Mouse (Mus musculus) kidney, adult 9 months (tissue): Measurements from ENCODE around the gene Peli2.
"Not testable (repeated sequence)": the region's sequence is repeated elsewhere in the genome, so short reads cannot be mapped to it uniquely, and the experiment has no call there.

Source experiments
- DNase-seq: peaks from one replicate; pipeline ENCODE4 v3.0.0; 2022

Gene Peli2

DNA sequence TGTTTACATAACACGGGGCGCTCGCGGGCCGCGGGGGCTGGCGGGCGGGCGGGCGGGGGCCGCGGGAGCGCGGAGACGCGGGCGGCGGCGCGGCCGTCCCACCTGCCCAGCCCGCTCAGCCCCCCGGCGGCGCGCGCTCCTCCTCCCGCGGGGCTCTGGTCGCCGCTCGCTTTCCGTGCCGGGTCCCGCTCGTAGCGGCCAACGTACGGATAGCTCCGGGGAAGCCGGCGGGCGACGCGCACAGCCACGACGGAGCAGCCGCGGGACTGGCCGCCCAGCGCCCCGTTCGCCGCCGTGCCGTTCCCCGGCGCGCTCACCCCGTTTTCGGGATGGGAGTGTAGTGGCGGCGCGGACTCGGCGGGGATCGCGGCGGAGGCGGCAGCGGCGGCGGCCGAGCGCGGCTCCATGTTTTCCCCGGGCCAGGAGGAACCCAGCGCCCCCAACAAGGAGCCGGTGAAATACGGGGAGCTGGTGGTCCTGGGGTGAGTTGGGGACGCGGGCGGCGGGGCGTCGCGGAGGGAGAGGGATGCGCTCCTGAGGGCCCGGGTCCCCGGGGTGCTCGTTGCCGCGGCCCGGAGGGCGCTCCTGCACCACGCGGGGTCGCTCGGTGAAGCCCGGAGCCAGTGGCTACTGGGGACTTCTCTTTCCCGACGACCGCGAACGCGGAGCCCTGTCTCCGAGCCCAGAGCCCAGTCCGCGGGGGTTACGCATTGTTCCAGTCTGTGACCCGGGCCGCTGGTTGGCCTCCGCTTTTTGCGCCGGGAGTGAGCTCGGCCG, at the start of gene Peli2:
Gene Peli2 (plus strand): TSS at position 72 of the 777 bp plus-strand sequence.
- DNase-seq: peak; percentile 72

DNA sequence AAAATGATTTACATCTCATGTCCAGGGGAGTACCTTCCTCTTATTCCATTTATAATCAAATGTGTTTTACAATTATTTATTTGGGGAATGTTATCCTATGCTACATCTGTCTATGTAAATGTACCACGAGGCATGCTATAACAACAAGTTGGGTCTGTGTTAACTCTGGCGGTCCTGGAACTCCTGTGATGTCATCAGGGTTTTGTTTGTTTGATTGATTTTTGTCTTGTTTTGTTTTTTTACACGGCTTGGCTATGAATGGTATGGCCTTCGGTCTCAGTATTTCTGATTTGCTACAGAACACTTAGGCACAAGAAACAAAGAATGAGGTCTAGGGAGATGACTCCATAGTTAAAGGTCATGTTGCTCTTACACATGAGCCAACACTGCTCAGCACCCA, 48.5 kb upstream of the Peli2 start:
- DNase-seq: no peak

DNA sequence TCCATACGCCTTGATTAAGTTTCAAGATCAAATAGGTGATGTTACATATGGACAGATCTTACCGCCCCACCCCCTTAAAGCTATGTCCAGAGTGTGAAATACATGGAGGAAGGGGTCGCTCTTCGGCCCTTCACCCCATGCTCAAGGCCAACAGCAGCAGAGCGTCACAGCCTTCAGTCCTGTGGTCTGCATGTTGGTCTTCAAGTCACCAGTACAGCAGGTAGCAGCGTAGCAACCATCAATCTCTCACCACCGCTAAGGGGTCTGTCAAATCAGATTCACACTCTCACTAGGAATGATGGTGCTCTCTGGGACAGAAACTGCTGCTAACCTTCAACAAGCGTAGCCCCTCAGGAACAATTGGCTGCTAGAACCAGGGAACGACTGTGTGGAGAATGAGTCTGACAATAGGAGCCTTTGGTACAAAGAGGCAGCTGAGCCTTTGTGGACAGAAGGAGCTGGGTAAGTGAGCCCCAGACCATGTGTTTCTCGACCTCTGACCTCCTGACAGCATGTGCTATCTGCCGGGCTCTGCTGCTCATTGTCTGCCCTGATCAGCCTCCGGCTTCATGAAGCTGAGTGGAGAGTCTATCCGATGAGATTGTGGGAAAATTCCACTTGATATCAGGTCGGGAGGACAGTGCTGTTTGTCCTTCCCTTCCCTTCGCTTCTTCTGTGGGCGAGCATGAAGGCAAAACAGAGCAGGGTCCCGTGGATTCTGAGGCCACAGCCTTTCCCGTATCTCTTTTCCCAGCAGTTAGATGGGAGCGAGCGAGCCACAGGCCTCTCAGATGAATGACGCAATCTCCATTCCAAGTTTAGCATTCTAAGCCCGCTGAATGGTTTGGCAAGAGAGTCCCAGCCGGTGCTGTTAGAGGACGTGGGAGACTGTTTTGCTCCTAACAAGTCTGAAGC, 47.1 kb upstream of the Peli2 start:
- DNase-seq: no peak

DNA sequence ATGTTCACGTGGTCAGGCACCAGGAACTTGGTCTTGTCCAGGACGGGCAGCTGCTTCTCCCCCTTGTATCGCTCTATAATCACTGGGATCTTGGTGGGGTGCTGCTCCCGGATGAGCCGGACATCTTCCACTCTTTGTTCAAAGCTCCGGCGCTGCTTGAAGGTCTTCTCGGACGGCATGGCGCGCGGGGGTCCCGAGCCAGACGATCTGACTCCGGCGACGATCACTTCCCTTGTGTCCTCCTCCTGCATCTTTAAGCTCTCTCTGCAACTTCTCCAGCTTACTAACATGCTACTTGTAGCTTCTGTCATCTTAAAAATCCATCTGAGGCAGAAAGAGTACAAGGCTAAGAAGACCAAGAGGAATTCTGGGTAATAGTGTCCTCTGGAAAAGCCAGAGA, 41.0 kb upstream of the Peli2 start:
- DNase-seq: not testable (repeated sequence)

DNA sequence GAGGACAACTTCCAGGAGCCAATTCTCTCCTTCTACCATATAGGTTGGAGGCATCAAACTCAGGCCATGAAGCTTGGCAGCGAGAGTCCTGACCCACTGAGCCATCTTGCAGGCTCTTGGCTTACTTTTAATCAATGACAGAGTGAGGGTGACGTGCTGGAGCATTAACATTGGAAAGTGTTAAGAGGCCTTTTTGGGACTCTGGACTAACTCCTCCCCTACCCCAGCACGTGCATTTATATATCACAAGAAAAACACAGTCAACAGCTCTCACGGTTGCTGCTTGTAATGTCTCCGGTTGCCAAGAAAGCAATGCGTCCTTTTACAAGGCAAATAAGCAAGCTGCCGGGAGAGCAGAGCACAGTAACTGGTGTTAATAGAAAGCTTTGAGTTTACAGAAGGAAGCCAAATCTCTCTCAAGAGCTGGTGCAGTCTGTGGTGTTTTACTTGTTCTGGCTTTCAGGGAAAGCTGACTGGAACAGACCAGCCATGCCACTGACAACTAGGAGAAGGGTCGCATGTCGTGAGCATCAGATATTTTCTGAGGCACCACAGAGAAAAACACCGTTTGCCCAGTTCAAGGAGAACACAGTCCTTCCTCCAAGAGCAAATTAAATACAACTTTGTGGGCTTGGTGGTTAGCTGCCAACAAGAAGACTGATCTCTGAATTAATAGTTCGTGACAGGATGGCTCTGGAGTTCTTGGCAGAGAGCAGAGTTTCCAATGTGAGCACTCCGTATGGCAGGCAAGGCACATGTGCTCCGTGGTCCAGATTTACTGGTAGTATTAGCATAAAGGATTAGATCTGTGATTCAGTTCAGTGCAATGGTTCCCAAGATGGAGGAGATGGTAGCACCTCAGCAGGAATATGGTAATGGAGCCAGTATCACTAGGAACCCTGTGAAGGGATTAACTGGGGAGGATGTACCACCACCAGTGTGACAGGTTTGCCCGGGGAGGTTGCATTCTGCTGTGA, 36.5 kb upstream of the Peli2 start:
- DNase-seq: peak; percentile 20

DNA sequence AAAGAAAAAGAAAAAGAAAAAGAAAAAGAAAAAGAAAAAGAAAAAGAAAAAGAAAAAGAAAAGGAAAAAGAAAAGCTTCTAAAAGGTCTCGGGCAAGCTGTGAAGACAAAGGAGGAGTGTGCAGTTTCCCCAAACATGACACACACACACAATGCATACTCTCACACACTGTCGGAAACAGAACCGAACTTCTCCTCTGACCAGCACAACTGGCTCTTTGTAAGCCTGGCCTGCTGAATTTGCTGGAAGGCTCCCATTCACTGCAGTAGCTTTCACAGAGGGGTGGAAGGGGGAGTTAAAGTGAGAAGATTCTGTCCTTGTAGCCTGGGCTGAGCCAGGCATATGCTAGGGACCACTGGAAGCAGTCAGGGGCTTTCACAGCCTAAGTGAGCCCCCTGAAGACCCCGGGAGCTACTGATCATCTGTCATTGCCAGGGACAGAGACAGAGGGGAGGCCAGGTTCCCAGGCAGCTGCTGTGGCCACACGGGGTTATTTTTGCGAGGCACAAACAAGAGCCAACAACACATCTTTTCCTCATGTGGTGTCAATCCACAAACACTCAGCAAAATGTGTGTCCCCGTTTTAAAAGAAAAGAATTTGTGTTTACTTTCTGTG, 33.8 kb upstream of the Peli2 start:
- no peak for DNase-seq

DNA sequence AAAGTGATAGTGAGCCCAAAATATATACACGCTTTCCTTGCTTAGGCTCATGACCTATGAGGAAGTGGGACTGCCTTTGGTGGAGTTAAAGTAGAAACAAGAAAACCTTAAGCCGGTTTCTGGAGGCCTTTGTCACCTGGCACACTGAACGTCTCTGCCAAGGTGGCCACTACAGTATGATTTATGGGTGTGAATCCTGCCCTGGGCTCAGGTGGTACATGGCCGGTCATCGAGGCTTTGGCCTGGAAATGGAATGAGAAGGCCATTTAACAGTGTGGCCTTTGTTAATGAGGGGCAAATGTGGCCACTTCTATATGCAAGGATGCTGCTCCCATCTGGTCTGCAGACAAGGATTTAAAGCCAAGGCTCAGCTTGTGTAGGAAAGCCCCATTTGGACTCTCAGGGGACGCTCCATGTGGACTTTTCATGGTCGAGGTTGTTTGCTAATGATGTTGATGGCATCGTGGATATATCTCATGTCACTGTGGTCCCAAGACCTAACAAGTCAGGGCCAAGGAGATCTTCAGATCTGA, 33.3 kb upstream of the Peli2 start:
- DNase-seq: no peak

DNA sequence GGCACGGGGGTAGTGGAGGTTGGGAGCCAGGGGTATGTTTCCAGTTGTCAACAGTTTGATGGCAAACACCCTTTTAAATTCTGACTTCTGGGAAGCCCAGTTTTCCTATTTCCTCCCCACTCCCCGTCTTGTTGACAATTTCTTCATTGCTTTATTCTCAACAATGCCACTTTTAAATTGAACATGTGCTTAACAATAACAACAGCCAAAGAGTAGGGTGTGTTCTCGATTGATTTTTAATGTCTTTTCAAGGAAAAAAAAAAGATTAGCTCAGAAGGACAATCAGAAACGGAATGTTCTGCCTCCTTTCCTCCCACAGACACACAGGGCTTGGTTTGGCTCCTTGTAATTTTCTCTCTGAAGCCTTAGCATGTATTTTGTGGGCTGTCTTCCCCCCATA, 30.2 kb upstream of the Peli2 start:
- no peak for DNase-seq

DNA sequence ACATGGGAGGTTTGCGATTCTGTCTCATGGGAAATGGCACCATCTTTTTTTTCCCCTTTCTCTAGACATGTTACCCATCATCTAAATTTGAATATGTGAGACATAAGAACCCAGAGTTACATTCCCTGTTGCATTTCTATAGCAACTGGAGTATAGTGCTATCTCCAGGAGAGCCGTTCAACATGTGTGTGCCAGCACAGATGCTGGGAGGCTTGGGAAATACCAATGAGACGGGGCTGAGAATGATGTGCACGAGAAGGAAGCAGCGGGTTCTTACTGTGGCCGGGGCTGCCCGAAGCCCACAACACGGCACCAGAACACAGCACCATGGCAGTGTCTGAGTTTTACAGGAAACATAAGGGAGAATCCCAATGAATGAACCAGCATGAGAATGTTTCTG, 29.5 kb upstream of the Peli2 start:
- DNase-seq: no peak

DNA sequence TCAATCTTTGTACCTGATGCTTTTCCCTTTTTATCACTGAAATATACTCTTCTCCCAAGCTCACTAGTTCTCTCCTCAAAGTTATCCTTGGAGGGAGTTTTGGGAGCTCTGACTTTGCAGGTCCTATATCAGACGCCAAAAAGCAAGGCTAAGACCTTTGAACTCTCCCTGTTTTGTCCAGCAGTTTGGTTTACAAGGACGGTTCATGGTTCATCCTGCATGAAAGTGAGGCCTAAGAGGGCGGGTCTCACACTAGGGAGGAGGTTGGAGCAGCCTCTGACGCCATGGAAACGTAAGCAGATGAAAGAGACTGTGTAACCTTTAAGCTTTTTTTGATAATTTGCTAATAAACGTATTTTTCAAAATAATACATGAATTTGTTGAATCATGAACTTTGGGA, 22.4 kb upstream of the Peli2 start:
- peak; percentile 52 for DNase-seq

DNA sequence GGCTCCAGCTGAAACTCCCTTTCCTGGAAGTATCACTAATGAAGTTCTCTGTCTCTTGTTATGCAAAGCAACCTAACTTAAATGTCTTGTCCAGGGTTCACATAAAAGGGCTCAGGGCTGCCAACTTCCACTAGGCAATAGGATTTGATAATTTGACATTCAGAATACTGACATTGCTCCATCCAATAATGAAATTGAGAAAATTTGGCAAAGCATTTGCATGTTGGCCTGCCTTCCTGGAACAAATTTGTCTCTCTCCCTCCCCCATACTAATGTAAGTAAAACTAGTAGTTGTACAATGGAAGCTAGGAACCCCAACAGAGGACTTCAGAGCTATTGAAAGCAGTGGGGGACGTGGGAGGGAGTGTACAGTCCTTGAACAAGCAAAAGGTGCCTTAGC, 21.3 kb upstream of the Peli2 start:
- no peak for DNase-seq

DNA sequence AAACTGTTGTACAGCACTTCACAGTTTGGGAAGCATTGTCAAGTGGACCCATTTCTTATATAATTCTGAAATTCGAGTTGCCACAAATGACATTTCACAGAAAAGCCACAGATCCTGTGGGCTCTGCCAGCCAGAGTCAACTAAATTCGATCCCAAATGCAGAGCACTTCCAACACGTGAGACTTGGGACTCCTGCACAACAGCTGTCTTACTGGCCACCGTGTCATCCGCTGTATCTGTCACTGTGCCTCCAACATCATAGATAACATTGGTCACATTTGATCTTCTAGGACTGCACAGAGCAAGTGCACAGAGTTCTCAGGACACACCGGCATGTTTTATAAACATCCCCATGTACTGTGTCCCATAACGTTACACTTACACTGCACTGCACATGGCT, 14.2 kb upstream of the Peli2 start:
- no peak for DNase-seq

DNA sequence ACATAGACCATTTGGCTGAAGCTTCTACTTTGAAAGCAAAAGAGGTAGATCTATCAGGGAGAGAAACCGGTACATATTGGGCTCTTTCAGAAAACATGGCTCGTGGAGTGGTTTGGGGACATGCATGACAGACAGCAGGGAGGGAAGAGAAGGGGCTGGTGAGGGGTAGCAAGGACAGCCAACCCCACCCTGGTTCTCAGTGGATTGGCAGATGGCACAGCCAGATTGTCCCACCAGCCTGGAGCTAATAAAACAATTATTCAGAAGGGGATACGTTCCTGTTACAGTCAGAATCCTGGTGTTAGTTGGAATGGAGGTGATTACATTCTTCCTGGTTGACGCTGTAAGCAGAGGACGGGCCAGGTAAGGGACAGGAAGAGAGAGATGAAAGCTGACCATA, 2.6 kb upstream of the Peli2 start:
- no peak for DNase-seq

DNA sequence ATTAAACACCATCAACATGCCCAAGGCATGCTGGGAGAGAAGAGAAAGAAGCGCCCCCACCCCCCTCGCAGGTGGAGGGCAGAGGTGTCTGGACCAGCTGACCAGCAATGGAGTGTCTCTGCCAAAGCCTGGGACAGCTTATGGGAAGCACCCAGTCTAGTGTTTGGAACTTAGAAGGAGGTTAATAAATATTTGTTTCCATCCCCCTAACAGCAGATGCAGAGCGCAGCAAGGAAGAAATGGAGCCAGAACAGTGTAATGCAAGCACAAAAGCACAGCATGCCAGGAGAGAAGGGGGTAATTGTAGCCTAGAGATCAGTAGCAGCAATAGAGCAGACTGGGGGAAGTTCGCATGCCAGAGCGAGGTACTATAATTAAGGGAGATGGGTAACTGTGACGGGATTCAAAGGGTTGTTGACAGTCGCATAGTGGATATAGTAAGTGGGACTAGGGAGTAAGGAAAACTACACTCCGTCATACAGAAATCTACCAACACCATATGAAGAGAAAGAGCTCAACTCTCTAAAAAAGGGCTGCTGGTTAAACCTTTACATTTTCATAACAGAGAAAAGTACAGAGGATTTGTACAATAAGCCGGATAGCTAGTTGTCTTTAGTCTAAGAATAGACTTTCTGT, 1.5 kb upstream of the Peli2 start:
- DNase-seq: no peak

DNA sequence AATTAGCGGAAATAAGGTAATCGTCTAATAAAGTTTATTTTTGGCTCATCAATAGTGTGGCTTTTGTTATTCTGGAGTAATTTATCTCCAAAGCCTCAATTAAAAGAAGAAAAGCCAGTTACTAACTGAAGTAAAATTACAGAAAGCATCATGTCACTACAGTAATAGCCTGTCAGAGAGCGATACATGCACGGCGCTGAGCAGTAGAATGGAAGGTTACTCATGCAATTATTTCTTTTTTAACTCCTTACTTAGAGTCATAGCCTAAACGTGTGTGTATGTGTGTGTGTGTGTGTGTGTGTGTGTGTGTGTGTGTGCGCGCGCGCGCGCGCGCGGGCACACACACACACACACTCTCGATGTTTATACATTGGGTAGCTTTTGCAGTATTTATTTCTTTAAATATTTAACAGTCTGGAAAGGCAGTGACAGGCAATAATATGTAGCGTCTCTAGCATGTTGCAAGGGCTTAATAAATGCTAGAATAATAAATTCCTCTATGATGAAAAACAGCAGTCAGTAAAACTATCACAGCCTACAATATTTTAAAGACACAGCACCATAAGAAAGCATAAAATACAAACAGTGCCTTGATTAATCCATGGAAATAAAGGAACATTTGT, 864 bp upstream of the Peli2 start:
- no peak for DNase-seq

DNA sequence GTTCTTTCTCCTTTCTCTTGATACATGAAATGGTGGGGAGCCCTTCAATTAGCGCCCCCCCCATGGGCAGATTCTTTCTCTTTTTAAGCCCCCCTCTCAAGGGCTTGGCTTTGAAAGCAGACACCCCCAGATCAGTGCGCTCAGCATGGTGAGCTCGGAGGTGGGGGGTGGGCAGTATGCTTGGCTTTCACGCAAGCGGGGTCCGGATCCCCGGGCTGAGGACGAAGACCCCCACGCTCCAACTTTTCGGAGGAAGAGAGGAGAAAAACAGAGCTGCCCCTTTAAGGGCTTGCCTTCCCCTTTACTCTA, 226 bp upstream of the Peli2 start:
- no peak for DNase-seq

DNA sequence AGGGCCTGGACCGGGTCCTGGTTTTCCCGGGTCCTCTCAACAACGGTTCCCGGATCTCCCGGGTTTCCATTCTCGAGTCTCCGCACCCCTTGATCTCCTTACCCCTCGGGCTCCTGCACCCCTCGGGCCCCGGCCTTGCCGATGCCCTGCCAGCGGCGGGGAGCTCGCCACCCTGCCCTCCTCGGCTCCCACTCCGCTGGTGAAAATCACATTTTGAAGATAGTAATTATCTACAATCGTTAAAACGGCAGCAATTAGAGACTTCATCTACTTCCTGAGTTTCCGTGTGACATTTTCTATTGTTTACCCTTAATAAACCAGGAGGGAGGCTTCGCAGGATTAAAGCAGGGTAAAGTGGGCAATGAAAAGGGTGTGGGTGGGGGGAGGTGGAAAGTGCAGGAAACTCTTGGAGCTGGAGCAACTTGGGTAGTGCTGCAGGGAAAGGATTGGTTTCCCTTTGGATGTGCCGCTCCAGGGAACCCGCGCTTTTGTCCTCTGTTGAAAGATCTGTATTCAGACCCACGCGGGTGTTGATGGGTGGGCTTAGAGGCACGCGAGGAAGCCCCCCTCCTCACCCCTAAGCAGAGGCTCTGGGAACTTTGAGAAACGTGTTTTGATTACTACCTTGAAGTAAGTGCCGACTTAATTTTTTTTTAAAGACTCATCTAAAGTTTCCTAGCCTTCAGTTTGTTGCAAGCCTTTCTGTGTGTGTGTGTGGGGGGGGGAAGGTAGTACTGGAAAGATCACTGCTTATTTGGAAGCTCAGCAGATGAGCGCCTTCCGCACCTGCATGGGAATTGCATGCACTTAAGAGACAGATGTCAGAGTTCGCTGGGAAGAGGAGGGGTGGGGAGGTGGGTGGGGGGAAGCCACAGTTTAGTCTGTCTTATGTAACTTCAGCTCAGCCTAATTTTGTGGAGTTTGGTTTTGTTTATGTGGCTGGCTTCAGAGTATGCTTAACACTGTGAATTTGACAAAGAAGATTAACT, 1.2 kb downstream of the Peli2 start:
- DNase-seq: peak; percentile 45

DNA sequence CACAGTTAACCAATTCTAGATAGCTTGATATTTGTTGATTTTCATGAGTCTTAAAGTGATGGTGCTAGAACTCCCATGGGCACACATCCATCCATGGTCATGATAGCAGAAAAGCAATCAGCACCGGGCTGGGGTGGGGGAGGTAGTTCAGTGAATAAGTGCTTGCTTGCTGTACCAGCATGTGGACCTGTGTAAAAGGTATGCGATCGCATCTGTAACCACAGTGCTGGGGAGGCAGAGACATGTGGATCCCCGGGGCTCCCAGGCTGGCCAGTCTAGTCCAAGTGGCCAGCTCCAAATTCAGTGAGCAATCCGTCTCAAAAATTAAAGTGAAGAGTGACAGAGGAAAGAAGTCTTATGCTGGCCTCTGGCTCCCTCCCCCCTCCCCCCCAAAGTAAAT, 3.4 kb downstream of the Peli2 start:
- no peak for DNase-seq

DNA sequence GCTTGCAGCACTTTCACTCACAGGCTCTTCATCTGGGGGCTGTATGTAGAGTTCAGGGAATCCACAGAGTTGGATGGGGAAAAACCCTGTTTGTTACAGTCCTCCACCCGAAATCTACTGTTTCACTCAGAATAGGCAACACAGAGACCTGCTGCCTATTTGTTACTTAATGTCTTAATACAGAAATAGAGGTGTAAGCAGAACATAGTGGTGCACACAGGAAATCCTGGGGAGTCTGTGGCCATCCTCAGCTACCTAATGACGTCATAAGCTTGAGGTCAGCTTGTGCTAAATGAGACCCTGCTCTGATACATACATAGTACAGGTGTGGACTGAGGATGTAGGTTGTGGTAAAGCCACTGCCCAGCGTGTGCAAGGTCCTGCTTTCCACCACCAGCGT, 4.2 kb downstream of the Peli2 start:
- DNase-seq: no peak

DNA sequence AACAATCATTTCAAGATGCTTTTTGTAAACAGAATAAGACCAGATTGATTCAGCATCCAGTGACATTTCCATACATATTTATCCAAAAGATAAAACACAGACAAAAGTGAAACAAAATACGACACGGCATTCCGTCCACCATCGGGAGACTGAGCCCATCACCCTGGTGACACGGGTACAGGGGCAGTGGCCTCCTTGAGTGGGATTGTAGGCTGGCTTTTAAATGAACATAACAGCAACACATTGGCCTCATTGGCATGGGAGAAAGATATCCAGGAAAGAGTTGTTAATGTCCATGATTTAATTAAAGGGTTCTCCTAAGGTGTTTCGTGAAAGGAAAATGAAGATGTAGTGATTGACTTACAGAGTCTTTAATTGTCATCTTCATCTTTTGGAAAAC, 5.3 kb downstream of the Peli2 start:
- no peak for DNase-seq
